Mouse (Mus musculus): ENCODE data around the gene Rsl1d1. TPM values are rescaled to one million over a fixed set of nuclear protein-coding genes. Genes with fewer than 3 reads are reported as not detected.

Gene Rsl1d1
- total and polyA plus RNA-seq, 3 experiments: 177 to 697 (median 495) TPM

GRCm38 (mm10) chr16:11202571-11203554 is at the start of gene Rsl1d1 (continued):
- TF ChIP-seq MYC (IDR thresholded peaks at IDR 0.05; ENCODE audit: low read depth, low read length): peak; percentile 99

- Histone ChIP-seq H3K27ac (ENCODE audit: insufficient read depth, low read depth) (no peak overlapping the region), H3K4me2 (ENCODE audit: insufficient read depth, low read depth, poor library complexity, severe bottlenecking) (no peak overlapping the region), H3K4me1 (ENCODE audit: control insufficient read depth in 1 of 2, insufficient read depth in 2 of 2) (peaks cover 2 to 47% of the 10 kb centered on the region in 2 experiments; a peak in 3 of 4 replicates), H3K9ac (ENCODE audit: insufficient read depth, low read depth) (no peak overlapping the region), H3K79me2 (replicated peaks; ENCODE audit: control insufficient read depth, extremely low read depth, insufficient read depth, poor library complexity, severe bottlenecking) (peaks cover 89% of the 10 kb centered on the region), H3K4me3 (replicated peaks in 1 of 3; ENCODE audit: low read depth in 2 of 3, low read length in 2 of 3, poor library complexity in 1 of 3) (no peak overlapping the region), H3K9me3 (replicated peaks; ENCODE audit: low read length) (no peaks in the 10 kb centered on the region), H3K36me3 (replicated peaks in 1 of 2; ENCODE audit: control insufficient read depth in 1 of 2, insufficient read depth in 1 of 2, low read length in 1 of 2) (peaks cover 4 to 56% of the 10 kb centered on the region in 2 experiments), H3K27me3 (replicated peaks) (no peaks in the 10 kb centered on the region)
- no peak for DNase-seq (ENCODE audit: extremely low read depth)
- in situ Hi-C loops (cut with MboI; ENCODE audit: low pct_ligation_motif_present, low pct_unique_long_range_greater_than_20kb, low sequenced_read_pairs) (no loop called here), dilution Hi-C loops (cut with MboI; ENCODE audit: extremely low pct_ligation_motif_present, extremely low pct_unique_long_range_greater_than_20kb, low sequenced_read_pairs) (no loop called here)
- no peak for TF ChIP-seq MAFK (IDR thresholded peaks at IDR 0.05; ENCODE audit: insufficient replicate concordance, low read length)
- no peak for TF ChIP-seq ZKSCAN1 (IDR thresholded peaks at IDR 0.05; ENCODE audit: borderline replicate concordance, low read depth, low read length)
- no peak for TF ChIP-seq CHD2 (IDR thresholded peaks at IDR 0.05; ENCODE audit: low read length)
- TF ChIP-seq CTCF (conservative IDR thresholded peaks at IDR 0.05 in 1 of 2, IDR thresholded peaks at IDR 0.05 in 1 of 2; ENCODE audit: low read depth in 2 of 2, low read length in 2 of 2): no peak
- TF ChIP-seq NELFE (IDR thresholded peaks at IDR 0.05; ENCODE audit: low read depth, low read length): no peak
- TF ChIP-seq UBTF (IDR thresholded peaks at IDR 0.05; ENCODE audit: low read depth, low read length): no peak
- no peak for TF ChIP-seq HCFC1 (IDR thresholded peaks at IDR 0.05; ENCODE audit: low read depth, low read length)
- no peak for TF ChIP-seq E2F4 (IDR thresholded peaks at IDR 0.05; ENCODE audit: insufficient replicate concordance, low read depth, low read length)
- no peak for TF ChIP-seq POLR2AphosphoS2 (IDR thresholded peaks at IDR 0.05; ENCODE audit: low read depth, low read length)
- no peak for TF ChIP-seq ETS1 (conservative IDR thresholded peaks at IDR 0.05; ENCODE audit: low read depth, low read length)
- TF ChIP-seq ZNF384 (IDR thresholded peaks at IDR 0.05; ENCODE audit: low read depth, low read length): no peak
- no peak for TF ChIP-seq JUN (IDR thresholded peaks at IDR 0.05; ENCODE audit: insufficient read depth, low read depth, low read length)
- TF ChIP-seq USF1 (IDR thresholded peaks at IDR 0.05; ENCODE audit: low read depth, low read length): no peak
These were observed 44.7 kb upstream of the Rsl1d1 start for GRCm38 (mm10) chr16:11247791-11248190.

GRCm38 (mm10) chr16:11245767-11246166 is 42.6 kb upstream of the Rsl1d1 start:
- H3K4me2 ChIP-seq (ENCODE audit: insufficient read depth, low read depth, poor library complexity, severe bottlenecking): no peak overlapping the region
- TF ChIP-seq NRF1 (IDR thresholded peaks at IDR 0.05; ENCODE audit: low read depth, low read length): no peak
- no peak for TF ChIP-seq MAFK (IDR thresholded peaks at IDR 0.05; ENCODE audit: insufficient replicate concordance, low read length)
- TF ChIP-seq USF1 (IDR thresholded peaks at IDR 0.05; ENCODE audit: low read depth, low read length): no peak
- H3K36me3 ChIP-seq (replicated peaks in 1 of 2; ENCODE audit: control insufficient read depth in 1 of 2, insufficient read depth in 1 of 2, low read length in 1 of 2): peaks cover 4 to 60% of the 10 kb centered on the region in 2 experiments
- no peak overlapping the region for H3K9ac ChIP-seq (ENCODE audit: insufficient read depth, low read depth)
- H3K4me3 ChIP-seq (replicated peaks in 1 of 3; ENCODE audit: low read depth in 2 of 3, low read length in 2 of 3, poor library complexity in 1 of 3): no peak overlapping the region
- H3K27ac ChIP-seq (ENCODE audit: insufficient read depth, low read depth): peak overlapping the region; percentile 24; the same call in 1 of the 2 replicates
- H3K9me3 ChIP-seq (replicated peaks; ENCODE audit: low read length): no peaks in the 10 kb centered on the region
- peaks cover 2 to 41% of the 10 kb centered on the region in 2 experiments; a peak in 3 of 4 replicates for H3K4me1 ChIP-seq (ENCODE audit: control insufficient read depth in 1 of 2, insufficient read depth in 2 of 2)
- peaks cover 89% of the 10 kb centered on the region for H3K79me2 ChIP-seq (replicated peaks; ENCODE audit: control insufficient read depth, extremely low read depth, insufficient read depth, poor library complexity, severe bottlenecking)
- no peak for DNase-seq (ENCODE audit: extremely low read depth)
- no peaks in the 10 kb centered on the region for H3K27me3 ChIP-seq (replicated peaks)
- in situ Hi-C loops (cut with MboI; ENCODE audit: low pct_ligation_motif_present, low pct_unique_long_range_greater_than_20kb, low sequenced_read_pairs): no loop called here
- dilution Hi-C loops (cut with MboI; ENCODE audit: extremely low pct_ligation_motif_present, extremely low pct_unique_long_range_greater_than_20kb, low sequenced_read_pairs): no loop called here

Measured in CH12.LX (cell line).